Mouse (Mus musculus) kidney, adult 2 months (tissue): ENCODE results near the gene Apmap.

Source experiments
- CTCF ChIP-seq: fragments of 200-500 bp; conservative IDR thresholded peaks from 2 replicates; pipeline ENCODE4 v1.5.1; 2011; ENCODE audit warnings: low read depth, mild to moderate bottlenecking, control low read depth, low read length, moderate library complexity, mixed read lengths; ENCODE audit not compliant: insufficient read depth, insufficient read length
- POLR2A ChIP-seq: fragments of 200-500 bp; IDR thresholded peaks from one replicate; pipeline ENCODE4 v1.6.1; 2011; ENCODE audit warnings: low read depth, low read length, control low read depth

DNA sequence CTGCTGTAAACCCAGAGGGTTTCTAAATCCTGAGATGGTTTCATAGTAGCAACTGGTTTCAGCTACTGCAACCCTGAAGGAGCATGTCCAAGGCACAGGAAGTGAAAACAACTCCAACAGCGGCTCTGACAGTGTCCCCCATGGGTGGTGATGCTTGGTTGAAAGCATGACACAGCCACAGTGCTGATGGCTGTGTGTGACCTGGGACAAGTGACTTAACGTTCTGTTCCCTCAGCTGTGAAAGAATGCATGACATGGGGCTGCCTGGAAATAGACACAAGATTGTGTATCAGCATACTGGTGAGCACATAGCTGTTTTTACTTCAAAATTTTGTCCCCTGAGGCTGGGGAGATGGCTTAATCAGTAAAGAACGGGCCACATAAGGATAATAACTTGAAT is 13.3 kb upstream of the Apmap start:
- TF ChIP-seq POLR2A (no peak), CTCF (no peak)
